Mouse (Mus musculus) heart, embryonic 10.5 days (tissue): ENCODE data around the gene Qtrt1. TPM values are rescaled to one million over a fixed set of nuclear protein-coding genes. Genes with fewer than 3 reads are reported as not detected.

Experiments
- DNase-seq: peaks from one replicate; pipeline ENCODE4 v3.0.0-alpha.2; 2017; ENCODE audit warnings: low spot score
- H3K27ac ChIP-seq: fragments of 300-500 bp; sonication (generic); 2 replicates; pipeline ENCODE4 v1.5.1; 2016; ENCODE audit warnings: mild to moderate bottlenecking
- H3K27me3 ChIP-seq: fragments of 300-500 bp; sonication (generic); 2 replicates; pipeline ENCODE4 v1.6.1; 2016; ENCODE audit warnings: mild to moderate bottlenecking; ENCODE audit not compliant: poor library complexity, insufficient read depth, severe bottlenecking
- H3K36me3 ChIP-seq: fragments of 300-500 bp; sonication (generic); 2 replicates; pipeline ENCODE4 v1.6.1; 2016; ENCODE audit warnings: mild to moderate bottlenecking, moderate library complexity
- H3K4me1 ChIP-seq: fragments of 300-500 bp; sonication (generic); 2 replicates; pipeline ENCODE4 v1.6.1; 2016; ENCODE audit warnings: mild to moderate bottlenecking
- H3K4me3 ChIP-seq: fragments of 300-500 bp; sonication (generic); 2 replicates; pipeline ENCODE4 v1.5.1; 2016; ENCODE audit warnings: mild to moderate bottlenecking, moderate library complexity
- H3K9me3 ChIP-seq: fragments of 300-500 bp; sonication (generic); 2 replicates; pipeline ENCODE4 v1.6.1; 2016; ENCODE audit warnings: mild to moderate bottlenecking, moderate library complexity
- WGBS: fragments of 180-500 bp; shearing (Covaris S2); methylation state at CpG from one replicate; pipeline ENCODE4 v1.1.7; 2016; 5-methylcytosine and 5-hydroxymethylcytosine counted together
- polyA plus RNA-seq: library from polyadenylated mRNA; unstranded; fragments of >200 nt; fragmentation: Nextera tagmentation; extraction: Ambion mirVana; gene quantifications from 2 replicates; pipeline ENCODE4 v1.2.1, GENCODE M21; 2016

The Qtrt1 gene
- polyA plus RNA-seq, result 38.9 and 51.3 TPM in 2 replicates

DNA sequence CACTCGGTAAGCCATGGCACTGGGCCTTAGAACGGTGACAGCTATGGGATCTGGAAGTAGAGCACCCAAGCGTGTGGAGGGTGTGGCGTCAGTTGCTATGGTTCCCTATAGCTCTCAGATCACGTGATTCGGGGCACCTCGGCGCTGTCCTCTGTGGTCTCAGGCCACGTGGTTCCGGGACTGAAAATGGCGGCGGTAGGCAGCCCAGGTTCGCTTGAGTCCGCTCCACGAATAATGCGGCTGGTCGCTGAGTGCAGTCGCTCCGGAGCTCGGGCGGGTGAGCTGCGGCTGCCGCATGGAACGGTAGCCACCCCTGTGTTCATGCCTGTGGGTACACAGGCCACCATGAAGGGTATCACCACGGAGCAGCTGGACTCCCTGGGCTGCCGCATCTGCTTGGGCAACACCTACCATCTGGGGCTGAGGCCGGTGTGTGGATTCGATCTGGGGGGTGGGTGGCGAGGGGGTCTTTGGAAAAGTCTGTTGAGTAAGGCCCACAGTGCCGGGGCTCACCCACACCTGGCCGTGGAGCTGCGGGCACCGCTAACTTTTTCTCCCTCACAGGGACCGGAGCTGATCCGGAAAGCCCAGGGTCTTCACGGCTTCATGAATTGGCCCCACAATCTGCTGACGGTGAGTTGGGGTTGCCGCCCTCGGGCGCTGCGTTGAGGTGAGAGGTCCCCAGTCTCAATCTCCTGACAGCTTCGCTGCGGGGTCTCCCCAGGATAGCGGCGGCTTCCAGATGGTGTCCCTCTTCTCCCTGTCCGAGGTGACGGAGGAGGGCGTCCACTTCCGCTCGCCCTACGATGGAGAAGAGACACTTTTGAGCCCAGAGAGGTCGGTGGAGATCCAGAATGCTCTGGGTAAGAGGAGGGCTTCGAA is at the start of gene Qtrt1:
TSS of gene Qtrt1 (plus strand) at position 169 of the 882 bp plus-strand sequence.
- peaks cover 11% of the 10 kb centered on the region for H3K4me1 ChIP-seq
- peak; percentile 96 for DNase-seq
- H3K9me3 ChIP-seq, result no peaks in the 10 kb centered on the region
- peak within 1 kb of the TSS; percentile 89 for H3K27ac ChIP-seq
- H3K27me3 ChIP-seq, result no peaks in the 10 kb centered on the region
- H3K4me3 ChIP-seq, result peak within 1 kb of the TSS; percentile 83
- WGBS, result 1% methylated on average over 53 of the region's 53 CpGs
- H3K36me3 ChIP-seq, result peaks cover 27% of the 10 kb centered on the region

DNA sequence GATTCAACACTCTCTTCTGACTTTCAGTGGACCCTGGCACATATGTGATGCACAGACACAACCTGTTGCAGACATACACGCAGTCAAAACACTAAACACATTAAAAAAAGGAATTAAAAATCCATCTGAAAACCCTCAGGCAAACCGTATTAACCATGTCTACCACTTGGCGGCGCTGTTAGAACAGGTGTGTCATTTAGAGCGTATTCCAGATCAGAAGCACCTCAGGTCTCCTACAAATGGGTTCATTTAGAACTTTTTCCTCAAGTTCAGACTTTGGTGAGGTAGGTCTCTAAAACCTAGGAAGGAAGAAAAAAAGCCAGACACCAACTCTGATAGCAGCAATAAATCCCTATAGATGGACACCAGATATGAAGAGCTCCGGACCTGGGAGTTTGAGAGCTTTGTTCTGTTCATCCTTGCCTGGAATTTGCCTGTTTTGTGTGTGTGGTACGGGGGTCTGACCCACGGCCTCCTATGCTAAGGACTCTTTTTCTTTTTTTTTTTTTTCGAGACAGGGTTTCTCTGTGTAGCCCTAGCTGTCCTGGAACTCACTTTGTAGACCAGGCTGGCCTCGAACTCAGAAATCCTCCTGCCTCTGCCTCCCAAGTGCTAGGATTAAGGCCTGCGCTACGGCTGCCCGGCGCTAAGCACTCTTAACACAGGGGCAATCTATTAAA is 45.0 kb upstream of the Qtrt1 start:
- peak overlapping the region; percentile 93 for H3K4me3 ChIP-seq
- peak overlapping the region; percentile 86 for H3K27ac ChIP-seq
- DNase-seq, result peak; percentile 80
- peaks cover 5% of the 10 kb centered on the region for H3K27me3 ChIP-seq
- H3K4me1 ChIP-seq, result peaks cover 8% of the 10 kb centered on the region; the same call in 1 of the 2 replicates
- peaks cover 5% of the 10 kb centered on the region for H3K36me3 ChIP-seq
- 30% methylated on average over 14 of the region's 14 CpGs for WGBS
- H3K9me3 ChIP-seq, result no peaks in the 10 kb centered on the region

DNA sequence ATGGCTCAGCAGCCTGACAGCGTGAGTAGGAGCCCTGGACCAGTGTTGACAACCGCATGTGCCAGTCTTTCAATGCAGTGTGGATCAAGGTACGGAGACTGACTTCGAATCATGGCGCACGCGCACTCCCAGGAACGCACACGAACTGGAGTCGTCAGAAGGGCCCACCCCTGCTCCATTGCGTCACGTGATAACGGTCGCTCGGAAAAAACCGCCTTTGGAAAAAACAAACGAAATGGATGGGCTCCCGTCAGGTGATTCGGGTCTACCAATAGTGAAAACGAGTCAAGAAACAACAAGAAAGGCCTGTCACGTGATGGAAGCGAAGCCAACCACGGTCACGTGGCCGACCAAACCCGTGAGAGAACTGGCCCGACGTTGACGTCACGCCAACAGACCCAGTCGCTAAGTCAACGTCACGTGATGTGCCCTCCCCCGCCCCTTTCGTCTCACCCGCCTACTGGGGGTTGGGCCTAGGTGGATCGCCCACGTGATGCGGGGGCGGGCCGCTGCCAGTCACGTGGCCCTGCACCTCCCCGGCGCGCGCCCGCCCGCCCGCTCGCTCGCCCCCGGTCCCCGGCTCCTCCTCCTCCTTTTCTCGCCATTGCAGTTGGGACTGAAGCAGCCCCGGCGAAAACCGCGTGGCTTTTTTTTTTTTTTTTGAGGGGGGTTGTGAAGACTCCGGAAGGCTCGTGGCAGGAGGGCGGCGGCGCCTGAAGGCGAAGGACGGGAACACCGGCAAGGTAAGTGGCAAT is 44.1 kb upstream of the Qtrt1 start, which contains the start of gene Ilf3:
TSS of gene Ilf3 (plus strand) at position 515 of the 755 bp plus-strand sequence.
- DNase-seq, result peak; percentile 100
- H3K4me3 ChIP-seq, result peak within 1 kb of the TSS; percentile 93
- H3K36me3 ChIP-seq, result peaks cover 12% of the 10 kb centered on the region
- WGBS, result under 1% methylated on average over 66 of the region's 66 CpGs
- peak within 1 kb of the TSS; percentile 95 for H3K27ac ChIP-seq
- H3K9me3 ChIP-seq, result no peaks in the 10 kb centered on the region
- H3K4me1 ChIP-seq, result peaks cover 8% of the 10 kb centered on the region; the same call in 1 of the 2 replicates
- no peaks in the 10 kb centered on the region for H3K27me3 ChIP-seq

DNA sequence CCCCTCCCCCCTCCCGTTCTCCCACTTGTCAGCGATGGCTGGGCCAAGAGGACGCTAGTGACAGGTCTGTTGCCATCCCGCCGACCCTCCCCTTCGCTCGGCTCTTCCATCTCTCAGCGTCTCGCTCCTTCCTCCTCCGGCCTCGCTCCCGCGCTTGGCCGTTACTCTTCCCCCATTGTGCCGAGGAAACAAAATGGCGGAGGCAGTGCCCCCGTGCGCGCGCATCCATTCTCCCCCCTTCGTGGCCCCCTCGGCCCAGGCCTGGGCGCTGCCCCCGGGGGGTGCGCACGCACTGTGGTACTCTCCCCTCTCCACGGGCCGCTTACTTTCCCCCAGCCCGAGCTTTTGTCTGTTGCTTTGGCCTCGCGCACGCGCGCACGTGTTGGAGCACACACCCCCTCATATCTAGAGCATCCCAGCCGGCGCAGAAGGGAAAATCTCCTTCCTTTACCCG is 43.5 kb upstream of the Qtrt1 start:
- Histone ChIP-seq H3K27me3 (no peaks in the 10 kb centered on the region), H3K9me3 (no peaks in the 10 kb centered on the region), H3K27ac (peak overlapping the region; percentile 95), H3K36me3 (peaks cover 18% of the 10 kb centered on the region), H3K4me3 (peak overlapping the region; percentile 93), H3K4me1 (peaks cover 8% of the 10 kb centered on the region; the same call in 1 of the 2 replicates)
- WGBS, result under 1% methylated on average over 37 of the region's 38 CpGs
- peak; percentile 91 for DNase-seq

DNA sequence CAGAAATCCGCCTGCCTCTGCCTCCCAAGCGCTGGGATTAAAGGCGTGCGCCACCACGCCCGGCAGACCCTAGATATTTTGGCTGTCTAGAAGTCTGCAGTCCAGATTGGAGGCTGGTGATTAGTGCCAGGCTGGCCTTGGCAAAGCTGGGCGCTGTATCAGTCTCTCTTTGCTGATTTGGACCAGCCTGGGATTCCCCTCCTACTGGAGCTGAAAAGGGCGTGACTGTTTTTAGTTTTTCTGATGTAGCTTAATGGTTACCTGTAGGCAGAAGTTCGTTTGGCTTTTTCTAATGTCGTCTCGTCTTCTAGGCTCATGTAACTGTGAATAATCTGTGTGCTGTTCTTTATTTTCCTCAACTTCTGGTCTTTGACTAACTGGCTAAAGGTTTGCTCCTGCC is 42.6 kb upstream of the Qtrt1 start:
- H3K36me3 ChIP-seq, result peaks cover 23% of the 10 kb centered on the region
- H3K4me1 ChIP-seq, result peaks cover 8% of the 10 kb centered on the region; the same call in 1 of the 2 replicates
- no peaks in the 10 kb centered on the region for H3K9me3 ChIP-seq
- H3K27me3 ChIP-seq, result no peaks in the 10 kb centered on the region
- peak overlapping the region; percentile 95; the same call in 1 of the 2 replicates for H3K27ac ChIP-seq
- H3K4me3 ChIP-seq, result peak overlapping the region; percentile 93
- WGBS, result 55% methylated on average over 11 of the region's 11 CpGs
- DNase-seq, result no peak

DNA sequence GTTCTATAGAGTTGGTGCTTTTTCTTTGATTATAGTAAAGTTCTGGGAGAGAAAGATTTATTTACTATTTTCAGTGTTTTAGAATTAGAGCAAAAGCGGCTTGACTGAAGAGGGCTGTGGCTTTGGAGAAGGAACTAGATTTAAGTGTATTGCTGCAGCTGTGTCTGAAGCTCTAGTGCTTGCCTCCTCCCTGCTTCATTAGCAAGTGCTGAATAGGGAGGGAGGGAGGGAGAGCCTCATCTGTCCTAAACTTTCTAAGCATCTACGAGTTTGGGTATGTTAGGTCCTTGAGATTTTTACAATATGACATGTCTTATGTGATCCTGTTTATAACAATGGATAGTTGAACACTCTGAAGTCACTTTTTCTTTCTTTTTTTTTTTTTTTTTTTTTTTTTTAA is 40.8 kb upstream of the Qtrt1 start:
- Histone ChIP-seq H3K9me3 (no peaks in the 10 kb centered on the region), H3K4me1 (peaks cover 8% of the 10 kb centered on the region; the same call in 1 of the 2 replicates), H3K27me3 (no peaks in the 10 kb centered on the region), H3K4me3 (no peak overlapping the region), H3K27ac (no peak overlapping the region), H3K36me3 (peaks cover 33% of the 10 kb centered on the region)
- DNase-seq, result no peak
- WGBS, result 74% methylated on average over 2 of the region's 2 CpGs

DNA sequence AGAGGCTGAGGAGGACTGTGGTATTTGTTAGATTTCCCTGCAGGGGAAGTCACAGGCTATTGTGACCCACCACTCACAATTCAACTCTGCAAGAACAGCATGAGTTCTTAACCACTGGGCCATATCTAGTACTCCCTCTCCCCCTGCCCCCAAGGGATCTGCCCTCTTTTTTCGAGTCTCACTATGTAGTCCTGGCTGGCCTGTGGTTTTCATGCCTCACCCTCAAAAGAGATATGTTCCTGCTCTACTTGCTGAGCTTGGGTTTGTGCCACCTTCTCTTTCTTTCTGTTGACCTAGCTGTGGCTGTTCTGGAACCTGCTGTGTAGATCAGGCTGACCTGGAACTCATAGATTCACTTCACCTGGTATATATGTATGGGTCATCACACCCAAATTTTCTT is 39.1 kb upstream of the Qtrt1 start:
- DNase-seq, result no peak
- no peak overlapping the region for H3K4me3 ChIP-seq
- WGBS, result 72% methylated on average over 1 of the region's 1 CpGs
- H3K27ac ChIP-seq, result no peak overlapping the region
- no peaks in the 10 kb centered on the region for H3K9me3 ChIP-seq
- H3K27me3 ChIP-seq, result no peaks in the 10 kb centered on the region
- peaks cover 35% of the 10 kb centered on the region for H3K36me3 ChIP-seq
- H3K4me1 ChIP-seq, result peaks cover 13% of the 10 kb centered on the region

DNA sequence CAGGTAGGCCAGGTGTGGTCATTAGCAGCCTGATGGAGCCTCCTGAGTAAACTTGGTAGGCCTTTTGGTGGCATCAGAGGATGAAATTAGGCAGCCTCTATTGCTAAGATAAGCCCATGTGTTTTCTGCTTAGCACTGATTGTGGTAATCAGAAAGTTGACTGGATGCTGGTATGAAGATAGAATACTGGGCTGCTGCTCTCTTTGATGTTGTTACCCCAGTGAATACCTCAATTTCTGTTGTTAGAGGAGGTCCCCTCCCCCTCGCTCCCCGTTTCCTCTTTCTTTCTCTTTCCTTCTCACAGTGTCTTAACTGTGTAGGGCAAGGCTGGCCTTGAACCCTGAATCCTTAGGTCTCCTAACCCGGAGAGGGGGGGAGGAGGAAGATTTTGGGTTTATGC is 32.4 kb upstream of the Qtrt1 start:
- peaks cover 39% of the 10 kb centered on the region for H3K4me1 ChIP-seq
- no peaks in the 10 kb centered on the region for H3K9me3 ChIP-seq
- H3K27me3 ChIP-seq, result no peaks in the 10 kb centered on the region
- 74% methylated on average over 3 of the region's 3 CpGs for WGBS
- H3K27ac ChIP-seq, result no peak overlapping the region
- peaks cover 32% of the 10 kb centered on the region; the same call in 1 of the 2 replicates for H3K36me3 ChIP-seq
- no peak for DNase-seq
- no peak overlapping the region for H3K4me3 ChIP-seq

DNA sequence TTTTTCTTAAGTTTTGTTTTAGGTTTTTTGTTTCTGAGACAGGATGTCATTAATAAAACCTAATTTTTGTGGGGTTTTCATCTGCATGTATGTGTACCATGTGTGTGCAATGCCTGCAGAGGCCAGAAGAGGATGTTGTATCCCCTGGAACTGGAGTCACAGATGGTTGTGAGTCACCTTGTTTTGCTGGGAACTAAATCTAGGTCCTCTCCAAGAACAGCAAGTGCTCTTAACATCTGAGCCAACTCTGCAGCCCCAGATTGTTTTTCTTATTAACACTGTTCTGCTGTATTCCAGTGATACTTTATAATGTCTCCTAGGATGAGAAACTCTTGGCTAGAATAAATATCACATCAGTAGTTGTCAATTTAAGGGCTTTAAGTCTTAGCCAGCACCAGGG is 30.8 kb upstream of the Qtrt1 start:
- Histone ChIP-seq H3K4me1 (peaks cover 41% of the 10 kb centered on the region), H3K4me3 (no peak overlapping the region), H3K9me3 (no peaks in the 10 kb centered on the region), H3K27ac (no peak overlapping the region), H3K36me3 (peaks cover 22% of the 10 kb centered on the region; the same call in 1 of the 2 replicates), H3K27me3 (no peaks in the 10 kb centered on the region)
- DNase-seq, result no peak

DNA sequence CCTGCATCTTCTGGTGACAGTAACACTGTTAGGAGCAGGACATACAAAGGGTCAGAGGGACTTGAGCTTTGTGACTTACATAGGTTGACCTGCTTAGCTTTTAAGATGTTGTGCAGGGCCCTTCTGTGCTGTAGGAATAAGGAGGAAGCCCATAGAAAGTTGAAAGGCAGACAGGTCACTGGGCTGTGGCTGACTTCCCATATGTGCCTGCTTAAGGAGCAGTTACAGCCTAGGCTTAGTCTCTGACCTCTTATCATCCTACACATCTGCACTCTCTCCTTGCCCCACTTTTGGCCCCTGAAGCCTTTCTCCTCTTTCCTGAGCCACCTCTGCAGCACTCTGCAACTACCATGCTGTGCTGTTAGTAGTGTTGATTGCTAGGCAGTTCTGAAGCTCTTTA is 27.7 kb upstream of the Qtrt1 start:
- DNase-seq, result no peak
- Histone ChIP-seq H3K9me3 (no peaks in the 10 kb centered on the region), H3K4me1 (peaks cover 22% of the 10 kb centered on the region), H3K27me3 (no peaks in the 10 kb centered on the region), H3K27ac (no peak overlapping the region), H3K4me3 (no peak overlapping the region), H3K36me3 (peaks cover 29% of the 10 kb centered on the region)

DNA sequence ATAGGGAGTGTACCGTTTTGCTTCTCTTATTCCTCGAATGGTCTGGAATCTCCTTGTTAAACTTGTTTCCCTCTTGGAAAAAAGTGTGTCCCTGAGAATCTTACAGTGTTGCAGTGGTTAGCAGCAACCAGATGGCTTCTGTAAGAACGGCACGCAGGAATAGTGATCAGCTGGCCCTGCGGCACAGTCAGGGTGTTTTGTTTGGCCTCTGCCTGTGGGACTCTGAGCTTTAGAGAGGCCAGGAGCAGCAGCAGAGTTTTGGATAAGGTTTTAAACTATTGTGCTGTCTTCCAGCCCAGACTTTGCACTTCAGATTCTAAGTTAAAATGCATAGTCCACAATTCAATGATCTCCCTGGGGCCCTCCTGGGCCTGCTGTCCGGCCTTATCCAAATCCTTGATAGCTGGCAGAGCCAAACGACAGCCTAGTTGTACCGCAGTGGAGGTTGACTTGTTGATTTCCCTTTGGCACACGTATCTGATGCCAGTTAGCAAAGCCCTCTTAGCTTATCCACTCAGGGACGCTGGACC is 18.9 kb upstream of the Qtrt1 start:
- Histone ChIP-seq H3K27ac (no peak overlapping the region), H3K27me3 (no peaks in the 10 kb centered on the region), H3K4me3 (no peak overlapping the region), H3K4me1 (no peaks in the 10 kb centered on the region), H3K36me3 (peaks cover 95% of the 10 kb centered on the region), H3K9me3 (no peaks in the 10 kb centered on the region)
- 89% methylated on average over 10 of the region's 10 CpGs for WGBS
- no peak for DNase-seq

DNA sequence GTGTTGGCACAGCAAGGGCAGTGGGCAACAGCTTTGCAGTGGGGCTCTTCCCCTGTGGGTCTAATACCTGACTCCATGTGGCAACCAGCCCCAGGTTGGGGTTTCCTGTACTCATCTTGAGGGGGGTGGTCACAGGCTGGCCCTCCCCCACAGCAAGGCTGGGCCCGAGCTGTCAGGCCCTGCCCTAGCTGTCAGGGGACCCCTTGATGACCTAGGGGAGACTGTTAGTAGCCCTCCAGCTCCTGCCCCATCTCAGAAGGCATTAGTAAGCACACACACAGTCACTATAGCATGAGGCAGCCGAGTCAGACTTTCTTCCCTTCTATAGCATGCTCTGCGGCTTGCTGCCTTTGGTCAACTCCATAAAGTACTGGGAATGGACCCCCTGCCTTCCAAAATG is 15.9 kb upstream of the Qtrt1 start:
- no peak overlapping the region for H3K4me3 ChIP-seq
- no peaks in the 10 kb centered on the region for H3K4me1 ChIP-seq
- H3K9me3 ChIP-seq, result no peaks in the 10 kb centered on the region
- no peak for DNase-seq
- H3K27me3 ChIP-seq, result no peaks in the 10 kb centered on the region
- peaks cover 97% of the 10 kb centered on the region for H3K36me3 ChIP-seq
- no peak overlapping the region for H3K27ac ChIP-seq
- 88% methylated on average over 3 of the region's 3 CpGs for WGBS
